Mouse (Mus musculus) hindbrain, embryonic 14.5 days (tissue): ENCODE data around the gene Gjc1. TPM values are rescaled to one million over a fixed set of nuclear protein-coding genes. Genes with fewer than 3 reads are reported as not detected.

Experiments
- ATAC-seq: fragments of 200-750 bp; cut with Nextera tagmentation; 2 replicates; pipeline ENCODE4 v1.8.0; 2017; ENCODE audit warnings: moderate number of reproducible peaks, mild to moderate bottlenecking, moderate TSS enrichment, moderate library complexity; ENCODE audit not compliant: low FRiP score
- DNase-seq: peaks from one replicate; pipeline ENCODE4 v3.0.0-alpha.2; 2015; ENCODE audit warnings: low spot score
- H3K27ac ChIP-seq: fragments of 300-500 bp; sonication (generic); 2 replicates; pipeline ENCODE4 v1.5.1; 2014; ENCODE audit warnings: mild to moderate bottlenecking, moderate library complexity
- H3K27me3 ChIP-seq: fragments of 300-500 bp; sonication (generic); 2 replicates; pipeline ENCODE4 v1.6.1; 2014; ENCODE audit warnings: mild to moderate bottlenecking, low read length, mixed read lengths; ENCODE audit not compliant: control insufficient read depth, insufficient read depth
- H3K36me3 ChIP-seq: fragments of 300-500 bp; sonication (generic); replicated peaks from 2 replicates; pipeline ENCODE4 v1.6.1; 2014; ENCODE audit not compliant: control insufficient read depth, insufficient read depth
- H3K4me1 ChIP-seq: fragments of 300-500 bp; sonication (generic); replicated peaks from 2 replicates; pipeline ENCODE4 v1.6.1; 2014; ENCODE audit warnings: antibody characterized with exemption, low read length, mixed read lengths; ENCODE audit not compliant: control insufficient read depth, insufficient read depth
- H3K4me2 ChIP-seq: fragments of 300-500 bp; sonication (generic); replicated peaks from 2 replicates; pipeline ENCODE4 v1.6.1; 2014; ENCODE audit warnings: mild to moderate bottlenecking, moderate library complexity
- H3K4me3 ChIP-seq: fragments of 300-500 bp; sonication (generic); replicated peaks from 2 replicates; pipeline ENCODE4 v1.5.1; 2014; ENCODE audit warnings: mild to moderate bottlenecking, low read length
- H3K9ac ChIP-seq: fragments of 300-500 bp; sonication (generic); 2 replicates; pipeline ENCODE4 v1.6.1; 2014
- H3K9me3 ChIP-seq: fragments of 300-500 bp; sonication (generic); 2 replicates; pipeline ENCODE4 v1.6.1; 2016; ENCODE audit warnings: low read length; ENCODE audit not compliant: control insufficient read depth
- WGBS: fragments of 180-500 bp; shearing (Covaris S2); extraction: QIAGEN DNeasy Blood & Tissue Kit; methylation state at CpG from one replicate; pipeline ENCODE4 v1.1.7; 2014; 5-methylcytosine and 5-hydroxymethylcytosine counted together
- polyA plus RNA-seq: library from polyadenylated mRNA; unstranded; fragments of >200 nt; fragmentation: Nextera tagmentation; extraction: Ambion mirVana; gene quantifications from 2 replicates; pipeline ENCODE4 v1.2.1, GENCODE M21; 2014

Gjc1 gene
- 31.2 and 34.3 TPM in 2 replicates for polyA plus RNA-seq

GRCm38 (mm10) chr11:102819021-102819782 is at the start of gene Gjc1:
Gene Gjc1 (minus strand): TSS chr11:102819700.
- WGBS = under 1% methylated on average over 73 of the region's 97 CpGs

DNA sequence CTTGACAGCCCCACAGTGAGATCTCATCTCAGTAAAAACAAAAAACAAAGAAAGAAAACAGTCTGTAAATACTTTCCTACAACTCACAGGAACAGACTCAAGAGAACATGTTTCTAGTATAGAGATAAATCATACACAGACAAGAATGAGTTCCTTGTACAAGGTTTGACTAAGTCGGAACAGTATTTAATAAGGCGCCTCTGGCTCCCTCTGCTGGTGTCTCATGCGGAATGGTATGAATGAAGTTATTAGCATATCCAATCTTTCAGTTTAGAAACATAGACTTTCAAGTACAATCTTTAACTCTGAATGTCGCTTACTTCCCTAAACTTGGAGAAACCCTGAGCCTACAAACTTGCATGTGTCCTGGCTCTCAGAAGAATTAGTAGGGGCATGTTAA is 44.8 kb upstream of the Gjc1 start:
- peaks cover 91% of the 10 kb centered on the region for H3K36me3 ChIP-seq
- peak; percentile 90 for DNase-seq

More at GRCm38 (mm10) chr11:102819021-102819782, at the start of gene Gjc1:
- DNase-seq = peak; percentile 78
- Histone ChIP-seq H3K36me3 (no peaks in the 10 kb centered on the region), H3K9me3 (no peaks in the 10 kb centered on the region), H3K4me1 (peaks cover 25% of the 10 kb centered on the region), H3K4me3 (peak within 1 kb of the TSS; percentile 71), H3K27me3 (peaks cover 6% of the 10 kb centered on the region; the same call in 1 of the 2 replicates), H3K27ac (peak within 1 kb of the TSS; percentile 94), H3K9ac (peak within 1 kb of the TSS; percentile 79), H3K4me2 (peak within 1 kb of the TSS; percentile 89)
- peak; percentile 82 for ATAC-seq

GRCm38 (mm10) chr11:102859933-102860332 is 40.4 kb upstream of the Gjc1 start:
- DNase-seq = no peak
- no peak overlapping the region for H3K9ac ChIP-seq
- H3K4me3 ChIP-seq = no peak overlapping the region
- no peak for ATAC-seq
- 92% methylated on average over 8 of the region's 8 CpGs for WGBS
- no peak overlapping the region for H3K4me2 ChIP-seq
- peaks cover 95% of the 10 kb centered on the region for H3K36me3 ChIP-seq
- H3K9me3 ChIP-seq = no peaks in the 10 kb centered on the region
- no peaks in the 10 kb centered on the region for H3K27me3 ChIP-seq
- no peaks in the 10 kb centered on the region for H3K4me1 ChIP-seq
- H3K27ac ChIP-seq = no peak overlapping the region

More for the DNA sequence above, 44.8 kb upstream of the Gjc1 start:
- Histone ChIP-seq H3K9ac (no peak overlapping the region), H3K27ac (no peak overlapping the region), H3K4me3 (no peak overlapping the region), H3K4me2 (no peak overlapping the region), H3K27me3 (no peaks in the 10 kb centered on the region), H3K4me1 (no peaks in the 10 kb centered on the region), H3K9me3 (no peaks in the 10 kb centered on the region)
- no peak for ATAC-seq
- WGBS = 44% methylated on average over 4 of the region's 4 CpGs

- no peak for ATAC-seq
- DNase-seq = no peak
- H3K4me3 ChIP-seq = no peak overlapping the region
- no peaks in the 10 kb centered on the region for H3K9me3 ChIP-seq
- H3K27me3 ChIP-seq = no peaks in the 10 kb centered on the region
- peaks cover 96% of the 10 kb centered on the region for H3K36me3 ChIP-seq
- no peak overlapping the region for H3K9ac ChIP-seq
- 69% methylated on average over 11 of the region's 11 CpGs for WGBS
- no peak overlapping the region for H3K4me2 ChIP-seq
- no peak overlapping the region for H3K27ac ChIP-seq
- H3K4me1 ChIP-seq = no peaks in the 10 kb centered on the region
These were observed 39.5 kb upstream of the Gjc1 start for GRCm38 (mm10) chr11:102858951-102859350.

DNA sequence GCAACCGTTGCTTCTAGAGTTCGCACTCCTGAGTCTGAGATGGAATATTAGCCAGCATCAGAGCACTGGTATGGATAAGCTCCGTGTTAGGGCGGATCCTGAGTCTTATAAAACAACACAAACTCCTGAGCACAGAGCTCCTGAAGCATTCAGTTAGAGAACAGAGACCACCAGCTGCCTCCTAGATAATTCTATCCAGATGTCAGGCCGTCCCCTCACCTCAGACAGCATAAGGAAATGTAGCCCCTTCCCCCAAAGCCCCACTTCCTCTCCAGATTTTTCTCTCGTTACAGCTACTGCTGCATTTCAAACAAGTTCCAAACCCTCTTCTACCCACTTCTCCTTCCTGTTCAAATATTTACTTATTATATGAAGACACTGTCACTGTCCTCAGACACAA is 36.4 kb upstream of the Gjc1 start:
- H3K4me3 ChIP-seq = no peak overlapping the region
- H3K9ac ChIP-seq = no peak overlapping the region
- 91% methylated on average over 6 of the region's 6 CpGs for WGBS
- no peaks in the 10 kb centered on the region for H3K4me1 ChIP-seq
- H3K27ac ChIP-seq = no peak overlapping the region
- peaks cover 93% of the 10 kb centered on the region for H3K36me3 ChIP-seq
- DNase-seq (no peak), ATAC-seq (no peak)
- no peak overlapping the region for H3K4me2 ChIP-seq
- no peaks in the 10 kb centered on the region for H3K27me3 ChIP-seq
- no peaks in the 10 kb centered on the region for H3K9me3 ChIP-seq

DNA sequence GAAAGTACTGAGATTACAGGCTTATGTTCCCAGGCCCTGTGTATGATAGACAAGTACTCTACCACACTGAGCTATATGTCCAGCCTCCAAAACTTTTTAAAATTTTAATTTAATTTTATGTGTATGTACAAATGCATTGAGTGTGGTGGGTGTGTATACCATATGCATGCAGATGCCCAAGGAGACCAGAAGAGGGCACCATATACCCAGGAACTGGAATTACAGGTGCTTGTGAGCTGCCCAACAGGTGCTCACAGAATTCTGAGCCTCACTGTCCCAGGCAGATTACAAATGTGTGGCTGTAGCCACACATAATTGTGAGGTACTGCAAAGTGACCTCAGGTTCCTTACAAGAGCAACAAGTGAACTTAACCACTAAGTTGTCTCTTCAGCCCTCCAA is 34.3 kb upstream of the Gjc1 start:
- Histone ChIP-seq H3K36me3 (peaks cover 93% of the 10 kb centered on the region), H3K4me1 (no peaks in the 10 kb centered on the region), H3K9me3 (no peaks in the 10 kb centered on the region), H3K27me3 (no peaks in the 10 kb centered on the region), H3K4me3 (no peak overlapping the region), H3K4me2 (no peak overlapping the region), H3K27ac (no peak overlapping the region), H3K9ac (no peak overlapping the region)
- no peak for DNase-seq
- no peak for ATAC-seq

- peaks cover 93% of the 10 kb centered on the region for H3K36me3 ChIP-seq
- WGBS = 70% methylated on average over 5 of the region's 5 CpGs
- H3K9ac ChIP-seq = no peak overlapping the region
- H3K4me1 ChIP-seq = no peaks in the 10 kb centered on the region
- ATAC-seq (no peak), DNase-seq (peak; percentile 36)
- H3K27me3 ChIP-seq = no peaks in the 10 kb centered on the region
- H3K4me2 ChIP-seq = no peak overlapping the region
- H3K27ac ChIP-seq = no peak overlapping the region
- H3K9me3 ChIP-seq = no peaks in the 10 kb centered on the region
- H3K4me3 ChIP-seq = no peak overlapping the region
These were observed 32.4 kb upstream of the Gjc1 start for GRCm38 (mm10) chr11:102851883-102852282.

DNA sequence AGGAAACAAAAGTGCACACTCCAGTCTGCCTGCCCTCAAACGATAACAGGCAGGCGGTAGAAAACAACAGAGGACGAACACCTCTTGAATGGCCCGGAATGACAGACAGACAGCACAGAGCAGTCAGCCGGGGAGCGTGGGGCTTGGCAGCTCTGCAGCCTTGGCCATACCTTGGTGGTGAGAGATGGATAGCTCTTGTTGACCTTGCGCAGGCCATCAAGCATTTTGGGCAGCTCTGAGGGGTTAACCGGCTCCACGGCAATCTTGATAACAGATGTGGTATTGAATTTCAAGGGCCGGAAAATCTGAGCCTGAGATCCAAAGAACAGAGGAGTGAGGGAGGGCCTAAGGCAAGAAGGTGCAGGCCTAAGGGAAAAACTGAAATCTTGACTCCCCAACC is 26.4 kb upstream of the Gjc1 start:
- peaks cover 98% of the 10 kb centered on the region for H3K36me3 ChIP-seq
- no peaks in the 10 kb centered on the region for H3K9me3 ChIP-seq
- ATAC-seq (no peak), DNase-seq (no peak)
- H3K4me1 ChIP-seq = no peaks in the 10 kb centered on the region
- no peaks in the 10 kb centered on the region for H3K27me3 ChIP-seq
- WGBS = 91% methylated on average over 10 of the region's 10 CpGs
- no peak overlapping the region for H3K27ac ChIP-seq
- no peak overlapping the region for H3K4me2 ChIP-seq
- H3K4me3 ChIP-seq = no peak overlapping the region
- H3K9ac ChIP-seq = no peak overlapping the region

DNA sequence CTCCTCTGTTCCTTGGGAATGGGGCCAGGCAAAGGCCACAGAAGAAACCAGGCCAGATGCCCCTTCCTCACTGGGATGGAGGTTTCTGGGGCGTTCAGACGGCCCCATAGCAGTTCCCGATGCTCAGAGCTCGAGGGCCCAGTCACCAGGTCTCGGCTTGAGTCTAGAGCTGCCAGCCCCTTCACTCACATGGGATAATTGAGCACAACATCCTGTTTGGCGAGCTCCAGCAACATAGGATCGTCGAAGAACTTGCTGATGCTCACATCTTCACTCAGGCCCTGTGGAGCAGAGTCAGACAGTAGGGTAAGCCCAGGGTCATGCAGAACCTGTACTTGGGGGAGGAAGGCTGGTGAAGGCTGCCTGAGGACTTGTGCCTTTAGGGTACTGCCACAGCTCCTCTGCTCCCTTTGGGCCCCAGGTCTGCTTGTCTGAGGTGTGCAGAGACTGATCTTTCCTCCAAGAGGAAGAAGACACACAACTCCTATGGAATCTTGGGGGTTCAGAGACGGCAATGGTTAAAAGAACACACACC is 19.2 kb upstream of the Gjc1 start:
- no peaks in the 10 kb centered on the region for H3K27me3 ChIP-seq
- no peaks in the 10 kb centered on the region for H3K9me3 ChIP-seq
- peaks cover 73% of the 10 kb centered on the region for H3K36me3 ChIP-seq
- no peak overlapping the region for H3K4me2 ChIP-seq
- 91% methylated on average over 9 of the region's 9 CpGs for WGBS
- no peaks in the 10 kb centered on the region for H3K4me1 ChIP-seq
- no peak overlapping the region; the same call in 1 of the 2 replicates for H3K27ac ChIP-seq
- ATAC-seq (no peak), DNase-seq (no peak)
- H3K4me3 ChIP-seq = no peak overlapping the region
- H3K9ac ChIP-seq = no peak overlapping the region
